Mouse (Mus musculus): ENCODE data around the gene Phf13.

DNA sequence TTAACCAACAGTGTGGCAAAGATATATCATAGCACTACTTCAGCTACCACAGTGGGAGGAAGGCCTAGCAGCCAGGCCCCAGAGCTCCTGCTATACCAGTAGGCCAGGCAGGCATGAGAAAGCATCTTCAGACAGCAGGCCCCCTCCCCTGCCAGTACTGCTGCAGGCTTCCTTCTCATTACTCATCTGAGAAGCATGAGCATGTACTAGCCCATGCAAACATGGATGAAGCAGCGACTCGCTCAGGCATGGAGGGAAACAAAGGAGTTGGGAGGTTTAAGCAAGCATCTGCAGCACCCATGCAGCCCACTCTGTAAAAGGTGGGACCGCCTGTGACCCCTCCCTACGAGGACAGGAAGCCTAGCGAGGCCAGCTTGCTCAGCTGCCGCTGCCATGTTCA is 23.0 kb upstream of the Phf13 start:
- TF ChIP-seq CTCF (conservative IDR thresholded peaks at IDR 0.05; ENCODE audit: low read length) (no peak), POU5F1 (IDR thresholded peaks at IDR 0.05; ENCODE audit: borderline replicate concordance, low read length) (no peak)

Data from E14TG2a.4 (cell line).